Mouse (Mus musculus) brown adipose tissue, adult 24 weeks (tissue): ENCODE results near the gene Cdt1. TPM values are rescaled to one million over a fixed set of nuclear protein-coding genes. Genes with fewer than 3 reads are reported as not detected.

ENCODE experiments used
- H3K27ac ChIP-seq: fragments of 200-500 bp; replicated peaks from 2 replicates; pipeline ENCODE4 v1.5.1; 2012; ENCODE audit warnings: low read depth, mild to moderate bottlenecking, low read length
- H3K4me1 ChIP-seq: fragments of 200-500 bp; 2 replicates; pipeline ENCODE4 v1.6.1; 2012; ENCODE audit warnings: low read length, mixed read lengths; ENCODE audit not compliant: control insufficient read depth, insufficient read depth, insufficient read length
- H3K4me3 ChIP-seq: fragments of 200-500 bp; 2 replicates; pipeline ENCODE4 v1.5.1; 2012; ENCODE audit warnings: low read depth, mild to moderate bottlenecking, low read length, moderate library complexity; ENCODE audit not compliant: insufficient read depth
- polyA plus RNA-seq: library from polyadenylated mRNA; stranded (reverse); fragments of >200 nt; gene quantifications from 2 replicates; pipeline ENCODE4 v1.2.4, GENCODE M21; 2012; ENCODE audit not compliant: missing spikeins, insufficient read depth, insufficient read length

The Cdt1 gene
- polyA plus RNA-seq, 1 experiment, result 0.48 TPM

GRCm38 (mm10) chr8:122606810-122607209 is 39.0 kb downstream of the Cdt1 start:
- Histone ChIP-seq H3K4me1 (0 out of 2 replicates have a peak, but pooled peaks cover 2% of the 10 kb centered on the region), H3K4me3 (no peak overlapping the region), H3K27ac (no peak overlapping the region)

- no peak overlapping the region for H3K27ac ChIP-seq
- peaks cover 7% of the 10 kb centered on the region; the same call in 1 of the 2 replicates for H3K4me1 ChIP-seq
- H3K4me3 ChIP-seq, result no peak overlapping the region
Observed at GRCm38 (mm10) chr8:122610209-122610608, 42.4 kb downstream of the Cdt1 start.

DNA sequence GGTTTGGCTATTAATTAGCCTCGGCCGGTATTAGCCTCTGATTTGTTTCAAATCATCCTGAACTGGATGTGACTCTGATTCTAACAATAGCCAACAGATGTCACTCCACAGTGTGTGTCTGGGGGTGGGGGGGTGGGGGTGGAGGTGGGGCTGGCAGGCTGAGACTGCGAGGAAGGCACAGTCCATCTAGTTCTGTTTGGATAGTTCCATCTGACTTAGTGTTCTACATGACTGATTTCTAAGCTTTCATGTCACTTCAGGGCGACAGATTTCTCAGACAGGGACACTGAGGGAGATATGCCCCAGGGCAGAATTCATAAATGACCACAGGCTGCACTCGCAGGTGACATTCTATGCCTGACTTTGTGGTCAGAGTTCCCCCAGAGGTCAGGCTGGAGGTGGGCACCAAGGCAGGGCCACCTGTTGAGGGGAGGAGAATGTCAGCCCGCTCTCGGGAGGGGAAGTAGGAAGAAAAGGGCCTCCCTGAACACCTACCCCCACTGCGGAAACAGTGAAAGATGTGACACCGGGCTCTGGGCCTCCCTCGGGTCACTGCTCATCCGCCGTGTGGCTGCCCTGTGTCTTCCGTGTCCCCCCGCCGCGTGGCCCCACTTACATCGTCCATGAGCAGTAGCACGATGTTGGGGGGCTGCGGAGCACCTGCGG is 42.9 kb downstream of the Cdt1 start:
- peaks cover 7% of the 10 kb centered on the region; the same call in 1 of the 2 replicates for H3K4me1 ChIP-seq
- H3K27ac ChIP-seq, result peak overlapping the region; percentile 33; the same call in 1 of the 2 replicates
- peak overlapping the region; percentile 70 for H3K4me3 ChIP-seq

DNA sequence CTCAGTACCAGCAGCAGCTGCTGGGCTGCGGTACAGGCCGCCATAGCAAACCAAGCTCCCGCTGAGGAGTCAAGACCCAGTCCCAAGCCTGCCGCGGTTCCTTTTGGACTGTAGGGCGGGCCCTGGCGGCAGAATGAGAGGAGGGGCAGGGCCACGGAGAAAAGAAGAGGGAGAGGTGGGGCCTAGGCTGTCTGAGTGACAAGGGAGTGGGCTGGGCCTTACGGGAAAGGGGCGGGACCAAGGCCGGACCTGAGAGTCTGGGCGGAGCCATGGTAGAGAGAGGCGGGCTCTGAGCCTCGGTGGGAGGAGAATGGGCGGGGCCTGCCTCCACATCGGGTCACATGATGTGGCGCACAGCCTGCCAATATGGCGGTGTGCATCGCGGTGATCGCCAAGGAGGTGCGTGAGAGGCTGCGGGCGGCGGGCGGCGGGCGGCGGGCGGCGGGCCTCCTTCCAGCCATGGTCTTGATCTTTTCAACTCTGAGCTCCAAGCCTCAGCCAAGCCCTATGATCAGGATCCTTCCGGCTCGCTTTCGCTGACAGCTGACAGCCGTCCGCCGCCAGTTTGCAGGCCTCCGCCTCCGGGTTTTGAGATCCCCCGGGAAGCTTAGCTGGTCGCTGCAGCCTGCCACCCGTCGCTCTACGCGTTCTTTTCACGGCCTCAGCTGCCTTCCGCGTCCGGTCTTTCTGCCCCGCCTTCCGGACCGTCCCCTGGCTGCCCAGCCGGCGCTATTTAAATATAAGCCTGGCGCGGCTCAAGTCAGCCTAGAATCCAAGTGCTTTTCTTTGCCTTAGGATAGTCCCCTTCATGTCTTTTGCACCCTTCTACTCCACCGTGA is 43.7 kb downstream of the Cdt1 start, which contains the start of the genes Galns and Trappc2l:
Galns (minus strand) TSS at position 169 of the 839 bp plus-strand sequence.
Trappc2l (plus strand) TSS at position 346 of the 839 bp plus-strand sequence.
- Histone ChIP-seq H3K4me1 (peaks cover 7% of the 10 kb centered on the region; the same call in 1 of the 2 replicates), H3K27ac (peak within 1 kb of the TSS; percentile 33; the same call in 1 of the 2 replicates), H3K4me3 (peak within 1 kb of the TSS; percentile 70)

DNA sequence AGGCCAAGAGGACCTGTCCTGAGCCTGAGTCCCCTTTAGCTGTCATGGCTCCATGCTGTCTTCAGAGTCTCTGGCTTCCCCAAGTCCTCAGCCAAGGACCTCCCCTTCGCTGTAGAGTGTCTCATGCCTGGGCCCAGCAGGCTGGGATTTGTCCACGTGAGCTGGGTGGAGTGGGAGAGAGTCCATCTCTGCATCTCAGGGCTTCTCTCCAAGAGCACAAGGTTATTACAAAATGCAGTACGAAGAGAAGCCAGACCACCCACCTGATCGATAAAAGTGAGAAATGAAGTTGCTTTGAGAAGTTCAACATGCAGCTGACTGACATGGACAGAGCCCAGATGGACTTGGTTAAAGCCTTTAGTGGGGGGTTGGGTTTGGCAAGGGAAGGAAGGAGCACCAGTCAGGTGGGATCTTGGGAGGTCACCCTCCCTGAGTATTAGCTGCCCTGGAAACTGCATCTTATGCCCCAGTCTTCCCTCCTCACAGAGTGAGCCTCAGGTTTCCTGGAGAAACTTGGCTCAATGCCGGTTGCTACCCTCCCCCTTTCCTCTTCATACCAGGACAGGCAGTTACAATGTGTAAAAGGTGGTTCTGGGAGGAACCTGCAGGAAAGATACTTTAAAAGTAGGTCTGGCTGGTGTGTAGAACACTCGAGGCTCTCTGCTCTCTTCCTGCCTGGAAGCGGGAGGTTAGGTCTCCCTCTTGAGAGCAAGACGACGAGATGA is 48.5 kb downstream of the Cdt1 start:
- Histone ChIP-seq H3K27ac (no peak overlapping the region), H3K4me3 (no peak overlapping the region), H3K4me1 (peaks cover 5% of the 10 kb centered on the region; the same call in 1 of the 2 replicates)

DNA sequence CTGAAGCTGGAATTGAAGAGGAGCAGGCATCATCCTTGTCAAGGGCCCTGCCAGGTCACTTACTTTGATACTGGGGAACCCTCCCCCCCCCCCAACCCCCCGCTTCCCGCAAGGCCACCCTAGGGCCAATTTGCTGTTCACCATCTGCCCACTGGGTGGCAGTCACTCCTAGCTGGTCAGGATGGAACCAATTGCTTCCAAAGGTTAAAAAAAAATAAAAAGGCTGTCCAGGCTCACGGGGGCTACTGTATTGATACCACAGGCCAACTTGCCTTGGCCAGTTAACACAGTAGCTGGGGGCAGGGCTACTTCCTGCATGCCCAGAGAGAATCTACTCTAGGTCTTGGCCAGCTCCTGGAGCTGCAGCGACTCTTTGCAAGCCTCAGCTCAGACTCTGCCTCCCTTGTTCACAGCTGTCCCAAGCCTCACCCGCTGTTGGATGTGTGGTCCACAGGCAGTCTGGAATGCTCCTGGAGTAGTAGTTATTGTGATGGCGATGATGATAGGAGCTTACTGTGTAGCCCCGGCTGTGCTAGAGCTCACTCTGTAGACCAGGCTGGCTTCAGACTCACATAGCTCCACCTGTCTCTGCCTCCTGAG is 50.2 kb downstream of the Cdt1 start:
- no peaks in the 10 kb centered on the region for H3K4me1 ChIP-seq
- no peak overlapping the region for H3K27ac ChIP-seq
- H3K4me3 ChIP-seq, result no peak overlapping the region

DNA sequence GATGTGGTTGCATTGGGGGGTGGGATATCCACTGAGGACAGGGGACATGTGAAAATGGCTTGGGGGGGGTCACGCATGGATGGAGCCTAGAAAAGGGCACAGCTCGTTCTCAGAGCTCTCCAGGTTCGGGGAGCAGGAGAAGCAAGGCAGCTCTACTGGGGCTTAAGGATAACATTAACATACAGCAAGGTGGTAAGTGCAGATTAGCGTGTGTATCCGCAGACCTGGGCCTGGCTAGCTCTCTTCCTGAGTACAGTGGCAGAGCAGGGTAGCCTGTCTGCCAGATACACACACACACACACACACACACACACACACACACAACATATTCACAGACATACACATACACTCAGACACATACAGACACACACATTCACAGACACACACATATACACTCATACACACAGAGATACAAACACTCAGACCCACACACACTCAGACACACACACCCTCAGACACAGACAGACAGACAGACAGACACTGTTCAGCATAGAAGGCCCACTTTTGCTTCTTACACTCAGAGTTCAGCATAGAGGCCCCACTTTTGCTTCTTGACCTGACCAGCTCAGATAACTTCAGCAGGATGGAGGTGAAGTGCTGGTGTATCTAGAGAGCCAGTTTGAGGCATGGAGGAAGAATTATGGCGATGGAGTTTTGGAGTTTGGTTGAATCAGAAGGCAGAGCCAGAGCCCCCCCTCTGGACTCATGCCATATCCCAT is 51.0 kb downstream of the Cdt1 start:
- Histone ChIP-seq H3K4me3 (no peak overlapping the region), H3K27ac (no peak overlapping the region), H3K4me1 (no peaks in the 10 kb centered on the region)

- no peak overlapping the region for H3K4me3 ChIP-seq
- H3K27ac ChIP-seq, result no peak overlapping the region
- no peaks in the 10 kb centered on the region for H3K4me1 ChIP-seq
Observed at GRCm38 (mm10) chr8:122620446-122620845, 52.6 kb downstream of the Cdt1 start.

GRCm38 (mm10) chr8:122622727-122623126 is 54.9 kb downstream of the Cdt1 start, which contains the start of gene Pabpn1l:
TSS of gene Pabpn1l (minus strand) at chr8:122622739.
- no peaks in the 10 kb centered on the region for H3K4me1 ChIP-seq
- no peak within 1 kb of the TSS for H3K4me3 ChIP-seq
- no peak within 1 kb of the TSS for H3K27ac ChIP-seq

Other genes starting within 250 kb of the Cdt1 start
- gene Trhr2, start 207.3 kb upstream of the Cdt1 start, polyA plus RNA-seq, result not detected in 2 replicates
- 14.5 and 15.7 TPM in 2 replicates for gene Zc3h18, start 191.4 kb upstream of the Cdt1 start, polyA plus RNA-seq
- not detected in 2 replicates for gene Il17c, start 146.0 kb upstream of the Cdt1 start, polyA plus RNA-seq
- 15.3 and 16.5 TPM in 2 replicates for gene Cyba, start 135.1 kb upstream of the Cdt1 start, polyA plus RNA-seq
- gene Mvd, start 124.6 kb upstream of the Cdt1 start, polyA plus RNA-seq, result 10.0 and 16.3 TPM in 2 replicates
- gene Snai3, start 107.3 kb upstream of the Cdt1 start, polyA plus RNA-seq, result not detected in 2 replicates
- gene Rnf166, start 92.0 kb upstream of the Cdt1 start, polyA plus RNA-seq, result 19.0 and 28.7 TPM in 2 replicates
- 13.8 and 15.1 TPM in 2 replicates for gene Ctu2, start 91.9 kb upstream of the Cdt1 start, polyA plus RNA-seq
- 14.7 and 20.4 TPM in 2 replicates for gene Piezo1, start 16.7 kb upstream of the Cdt1 start, polyA plus RNA-seq
- gene Aprt, start 8.9 kb downstream of the Cdt1 start, polyA plus RNA-seq, result 17.3 and 19.4 TPM in 2 replicates
- gene Galns, start 43.4 kb downstream of the Cdt1 start, polyA plus RNA-seq, result 1.9 and 2.7 TPM in 2 replicates
- gene Trappc2l, start 43.6 kb downstream of the Cdt1 start, polyA plus RNA-seq, result 81.0 and 89.0 TPM in 2 replicates
- gene Pabpn1l, start 54.7 kb downstream of the Cdt1 start, polyA plus RNA-seq, result not detected in 2 replicates
- gene Cbfa2t3, start 131.1 kb downstream of the Cdt1 start, polyA plus RNA-seq, result 10.1 and 22.7 TPM in 2 replicates
- 102 and 104 TPM in 2 replicates for gene Acsf3, start 207.5 kb downstream of the Cdt1 start, polyA plus RNA-seq